Comparison of ENCODE assay signal across 10 mouse cellular contexts in the genomic region with DNA sequence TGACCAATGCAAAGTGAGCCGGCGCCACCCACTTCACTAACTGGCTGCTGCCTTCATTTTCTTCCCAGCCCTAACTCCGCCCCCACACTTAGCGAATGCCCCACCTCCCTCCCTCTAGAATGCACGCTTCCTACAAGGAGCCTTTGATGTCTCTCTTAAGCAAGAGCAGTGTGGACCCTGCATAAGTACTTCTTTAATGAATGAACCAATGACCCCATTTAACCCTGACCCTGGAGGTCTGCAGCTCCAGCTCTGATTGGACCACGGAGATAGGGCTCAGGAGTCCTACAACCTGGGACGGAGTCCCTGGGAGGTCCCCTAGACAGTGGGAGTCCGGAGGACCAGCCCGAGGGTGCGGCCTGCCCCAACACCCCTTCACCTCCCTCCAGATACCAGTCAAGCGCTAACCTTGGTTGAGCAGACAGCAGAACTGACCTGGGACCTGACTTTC.
DNase-seq lines count a peak whose midpoint lies in the region; ATAC-seq and TF ChIP-seq lines count a peak whose summit lies in the region.
"Had no signal": no experiment of that assay in that cellular context is flagged by ENCODE, and none has a peak within 500 bp of the region (broad histone marks: within the 10 kb centered on the region; RNA-seq: fewer than 3 reads in every experiment).

No protein-coding gene starts in this region.

- DNase-seq in kidney, postnatal 0 days (ENCODE audit: low spot score) = no peak
- DNase-seq in kidney, adult 18-20 months = no peak
- peak; percentile 40 for DNase-seq in embryonic facial prominence, embryonic 14.5 days (ENCODE audit: low spot score)
- DNase-seq in right cerebral cortex, postnatal 10 days (ENCODE audit: low spot score in 2 of 2) = no peak
- DNase-seq in ovary, postnatal 10 days (ENCODE audit: low spot score) = no peak

- ATAC-seq in kidney, postnatal 0 days (replicated peaks; ENCODE audit: low FRiP score, low read depth) = peak; percentile 63; the same call in 1 of the 2 replicates
- ATAC-seq in common myeloid progenitor, adult 5-6 weeks (replicated peaks; ENCODE audit: low read depth, poor library complexity, severe bottlenecking) = peak; percentile 31
- ATAC-seq in embryonic facial prominence, embryonic 14.5 days (ENCODE audit: low read depth) = 0 out of 2 replicates have a peak, but pooled peaks have one; percentile 53
- 0 out of 2 replicates have a peak, but pooled peaks have one; percentile 21 for ATAC-seq in stomach, embryonic 16.5 days (ENCODE audit: insufficient read depth, low FRiP score)
- ATAC-seq: Patski had no signal

- H3K4me1 ChIP-seq in kidney, postnatal 0 days (replicated peaks; ENCODE audit: insufficient read depth, low read length) = no peaks in the 10 kb centered on the region
- peaks cover 6% of the 10 kb centered on the region; the same call in 1 of the 2 replicates for H3K4me1 ChIP-seq in embryonic facial prominence, embryonic 14.5 days (ENCODE audit: control insufficient read depth, insufficient read depth, low read length)
- H3K4me1 ChIP-seq in stomach, embryonic 16.5 days (ENCODE audit: control insufficient read depth, insufficient read depth, low read length) = peaks cover 6% of the 10 kb centered on the region; the same call in 1 of the 2 replicates

- no peaks in the 10 kb centered on the region for H3K9me3 ChIP-seq in kidney, postnatal 0 days (replicated peaks; ENCODE audit: low read length)
- no peaks in the 10 kb centered on the region for H3K9me3 ChIP-seq in embryonic facial prominence, embryonic 14.5 days (ENCODE audit: control insufficient read depth, low read length)
- H3K9me3 ChIP-seq in stomach, embryonic 16.5 days (replicated peaks; ENCODE audit: control insufficient read depth, low read length) = no peaks in the 10 kb centered on the region

- 10% methylated on average over 11 of the region's 11 CpGs for WGBS in kidney, postnatal 0 days
- WGBS in embryonic facial prominence, embryonic 14.5 days = 10% methylated on average over 11 of the region's 11 CpGs
- 13% methylated on average over 11 of the region's 11 CpGs for WGBS in stomach, embryonic 16.5 days

- H3K27me3 ChIP-seq in kidney, postnatal 0 days (ENCODE audit: insufficient read depth, low read length) = peaks cover 24% of the 10 kb centered on the region
- peaks cover 26% of the 10 kb centered on the region for H3K27me3 ChIP-seq in embryonic facial prominence, embryonic 14.5 days (replicated peaks; ENCODE audit: control insufficient read depth, insufficient read depth, low read length)
- H3K27me3 ChIP-seq in stomach, embryonic 16.5 days (ENCODE audit: control insufficient read depth, insufficient read depth, low read length) = peaks cover 30% of the 10 kb centered on the region

- no peak overlapping the region for H3K27ac ChIP-seq in kidney, postnatal 0 days
- H3K27ac ChIP-seq in embryonic facial prominence, embryonic 14.5 days (replicated peaks; ENCODE audit: low read depth, low read length) = no peak overlapping the region
- no peak overlapping the region for H3K27ac ChIP-seq in stomach, embryonic 16.5 days (ENCODE audit: low read length)

- H3K9ac ChIP-seq in kidney, postnatal 0 days (ENCODE audit: low read depth, low read length) = no peak overlapping the region
- no peak overlapping the region for H3K9ac ChIP-seq in embryonic facial prominence, embryonic 14.5 days (ENCODE audit: low read depth, low read length)
- H3K9ac ChIP-seq in stomach, embryonic 16.5 days (ENCODE audit: low read length) = no peak overlapping the region

- no peaks in the 10 kb centered on the region for H3K36me3 ChIP-seq in kidney, postnatal 0 days (ENCODE audit: insufficient read depth, low read length)
- no peaks in the 10 kb centered on the region for H3K36me3 ChIP-seq in embryonic facial prominence, embryonic 14.5 days (ENCODE audit: control insufficient read depth, insufficient read depth, low read length)
- H3K36me3 ChIP-seq in stomach, embryonic 16.5 days (ENCODE audit: control insufficient read depth, insufficient read depth, low read length) = no peaks in the 10 kb centered on the region

- H3K4me3 ChIP-seq in kidney, postnatal 0 days (replicated peaks; ENCODE audit: low read depth, low read length) = no peak overlapping the region
- H3K4me3 ChIP-seq in embryonic facial prominence, embryonic 14.5 days (ENCODE audit: low read depth, low read length) = no peak overlapping the region
- H3K4me3 ChIP-seq in stomach, embryonic 16.5 days (replicated peaks; ENCODE audit: low read length) = no peak overlapping the region
- H3K4me3 ChIP-seq: erythroblast, embryonic 14.5 days; megakaryocyte, embryonic 14.5 days had no signal

- no peak for TF ChIP-seq CTCF in kidney, postnatal 0 days (IDR thresholded peaks at IDR 0.05; ENCODE audit: low read depth)

- peak overlapping the region; percentile 4; the same call in 1 of the 2 replicates for H3K4me2 ChIP-seq in kidney, postnatal 0 days (ENCODE audit: low read length)
- peak overlapping the region; percentile 21; the same call in 1 of the 2 replicates for H3K4me2 ChIP-seq in embryonic facial prominence, embryonic 14.5 days (ENCODE audit: low read depth, low read length)
- peak overlapping the region; percentile 10; the same call in 1 of the 2 replicates for H3K4me2 ChIP-seq in stomach, embryonic 16.5 days (ENCODE audit: low read depth, low read length)
